Mouse (Mus musculus) stomach, embryonic 16.5 days (tissue): ENCODE measurements around the gene Plaur. TPM values are rescaled to one million over a fixed set of nuclear protein-coding genes. Genes with fewer than 3 reads are reported as not detected.
"Not testable (repeated sequence)": the region's sequence is repeated elsewhere in the genome, so short reads cannot be mapped to it uniquely, and the experiment has no call there.

Source experiments
- ATAC-seq: fragments of 200-750 bp; cut with Nextera tagmentation; 2 replicates; pipeline ENCODE4 v1.8.0; 2017; ENCODE audit warnings: moderate number of reproducible peaks, moderate TSS enrichment; ENCODE audit not compliant: insufficient read depth, low FRiP score
- H3K27ac ChIP-seq: fragments of 300-500 bp; sonication (generic); 2 replicates; pipeline ENCODE4 v1.5.1; 2014; ENCODE audit warnings: low read length
- H3K27me3 ChIP-seq: fragments of 300-500 bp; sonication (generic); 2 replicates; pipeline ENCODE4 v1.6.1; 2014; ENCODE audit warnings: low read length, control low read depth, mixed read lengths; ENCODE audit not compliant: control insufficient read depth, insufficient read depth
- H3K36me3 ChIP-seq: fragments of 300-500 bp; sonication (generic); 2 replicates; pipeline ENCODE4 v1.6.1; 2014; ENCODE audit warnings: low read length; ENCODE audit not compliant: control insufficient read depth, insufficient read depth
- H3K4me1 ChIP-seq: fragments of 300-500 bp; sonication (generic); 2 replicates; pipeline ENCODE4 v1.6.1; 2014; ENCODE audit warnings: low read length, control low read depth, mixed read lengths; ENCODE audit not compliant: control insufficient read depth, insufficient read depth
- H3K4me2 ChIP-seq: fragments of 300-500 bp; sonication (generic); 2 replicates; pipeline ENCODE4 v1.6.1; 2014; ENCODE audit warnings: low read depth, low read length, mixed read lengths
- H3K4me3 ChIP-seq: fragments of 300-500 bp; sonication (generic); replicated peaks from 2 replicates; pipeline ENCODE4 v1.5.1; 2014; ENCODE audit warnings: mild to moderate bottlenecking, low read length
- H3K9ac ChIP-seq: fragments of 300-500 bp; sonication (generic); 2 replicates; pipeline ENCODE4 v1.6.1; 2014; ENCODE audit warnings: low read length
- H3K9me3 ChIP-seq: fragments of 300-500 bp; sonication (generic); replicated peaks from 2 replicates; pipeline ENCODE4 v1.6.1; 2016; ENCODE audit warnings: low read length, control low read depth; ENCODE audit not compliant: control insufficient read depth
- WGBS: fragments of 180-500 bp; shearing (Covaris S2); extraction: QIAGEN DNeasy Blood & Tissue Kit; methylation state at CpG from one replicate; pipeline ENCODE4 v1.1.7; 2014; 5-methylcytosine and 5-hydroxymethylcytosine counted together
- polyA plus RNA-seq: library from polyadenylated mRNA; unstranded; fragments of >200 nt; fragmentation: Nextera tagmentation; extraction: Ambion mirVana; gene quantifications from 2 replicates; pipeline ENCODE4 v1.2.1, GENCODE M21; 2015

The Plaur gene
- polyA plus RNA-seq, 1 experiment from 2014 or later: 13.3 TPM

DNA sequence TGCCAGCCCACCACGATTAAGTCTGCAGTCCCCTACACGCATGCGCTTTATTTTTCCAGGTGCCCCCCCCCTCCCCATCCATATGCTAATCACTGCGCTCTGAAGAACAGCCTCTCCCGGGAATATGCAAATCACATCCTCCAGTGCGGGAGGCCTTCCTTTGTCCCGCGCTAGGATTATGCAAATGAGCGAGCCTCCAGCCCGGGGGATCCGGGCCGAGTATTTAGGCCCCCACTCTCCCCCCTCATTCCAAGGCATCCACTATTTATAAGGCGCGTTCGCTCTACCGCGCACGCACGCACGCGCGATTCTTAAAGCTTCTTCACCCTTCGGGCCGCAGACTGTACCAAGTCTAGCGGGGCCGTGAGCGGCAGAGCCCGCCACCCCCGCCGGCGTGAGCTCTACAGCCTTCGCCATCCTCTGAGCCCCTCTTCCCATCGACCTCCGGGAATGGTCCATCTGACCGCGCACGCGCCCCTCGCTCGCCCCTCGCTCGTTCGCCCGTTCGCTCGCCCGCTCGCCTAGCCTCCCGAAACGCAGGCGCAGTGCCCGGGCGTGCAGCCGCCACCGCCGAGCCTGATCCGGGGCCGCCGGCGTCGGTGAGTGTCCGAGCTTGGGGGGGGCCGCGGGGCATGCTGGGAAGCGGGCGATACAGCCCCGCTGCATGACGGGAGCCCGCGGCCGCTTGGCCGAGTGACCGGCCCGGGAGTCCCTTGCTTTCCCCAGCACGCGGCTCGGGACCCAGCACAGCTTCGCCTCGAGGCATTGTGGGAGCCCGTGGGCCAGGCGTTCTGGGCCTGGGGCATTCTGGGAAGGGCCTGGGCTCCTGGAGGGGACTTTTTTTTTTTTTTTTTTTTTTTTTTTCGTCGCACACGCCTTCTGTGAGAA, 44.8 kb downstream of the Plaur start, which contains the start of gene Zfp428:
TSS of gene Zfp428 (plus strand) at position 169 of the 888 bp plus-strand sequence.
- under 1% methylated on average over 84 of the region's 84 CpGs for WGBS
- H3K4me1 ChIP-seq: peaks cover 22% of the 10 kb centered on the region
- ATAC-seq: peak; percentile 88
- no peaks in the 10 kb centered on the region for H3K9me3 ChIP-seq
- peak within 1 kb of the TSS; percentile 91 for H3K4me2 ChIP-seq
- peak within 1 kb of the TSS; percentile 81 for H3K4me3 ChIP-seq
- no peaks in the 10 kb centered on the region for H3K36me3 ChIP-seq
- H3K27me3 ChIP-seq: 0 out of 2 replicates have a peak, but pooled peaks cover 2% of the 10 kb centered on the region
- H3K27ac ChIP-seq: peak within 1 kb of the TSS; percentile 99
- H3K9ac ChIP-seq: peak within 1 kb of the TSS; percentile 99

DNA sequence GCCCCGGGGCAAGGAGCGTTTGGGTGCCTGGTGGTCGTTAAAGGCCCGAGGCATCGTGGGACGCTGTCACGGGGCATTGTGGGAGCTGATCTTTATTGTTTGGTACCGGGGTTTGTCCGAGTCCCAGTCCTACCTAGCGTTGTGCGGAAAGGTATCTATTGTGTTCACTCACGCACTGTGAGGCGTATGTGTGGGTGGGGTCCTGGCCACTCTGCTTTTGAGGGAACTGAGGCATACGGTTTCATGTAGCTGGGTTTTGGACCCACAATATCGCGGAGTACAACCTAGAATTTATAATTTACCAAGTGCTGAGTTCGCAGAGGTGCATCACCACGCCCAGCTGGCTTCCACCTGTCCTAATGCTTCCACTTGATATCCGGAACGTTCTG, 45.4 kb downstream of the Plaur start:
- ATAC-seq: no peak

DNA sequence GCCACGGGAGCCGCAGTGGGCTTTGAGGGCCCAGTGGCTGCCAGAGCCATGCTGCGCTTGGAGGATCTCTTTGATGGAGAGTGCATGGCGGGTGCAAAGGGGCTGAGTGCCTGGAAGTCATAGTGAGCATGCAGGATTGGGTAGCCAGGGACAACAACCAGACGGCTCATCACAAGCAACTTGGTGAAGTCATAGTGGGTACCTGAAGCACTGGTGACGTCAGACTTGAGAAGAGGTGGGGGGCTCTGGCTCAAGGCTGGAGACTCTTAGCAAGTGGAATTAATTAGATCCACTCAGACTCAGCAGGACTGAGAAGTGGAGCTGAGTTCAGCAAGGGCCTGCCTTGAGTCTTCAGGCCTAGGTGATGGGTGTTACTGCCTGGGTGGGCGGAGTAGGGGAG, 50.1 kb downstream of the Plaur start, which contains the start of gene AC161166.1:
TSS of gene AC161166.1 (minus strand) at position 101 of the 400 bp plus-strand sequence.
- H3K4me3 ChIP-seq: no peak within 1 kb of the TSS
- no peak for ATAC-seq
- no peaks in the 10 kb centered on the region for H3K36me3 ChIP-seq
- no peaks in the 10 kb centered on the region for H3K27me3 ChIP-seq
- no peak within 1 kb of the TSS for H3K4me2 ChIP-seq
- no peak within 1 kb of the TSS for H3K27ac ChIP-seq
- WGBS: 91% methylated on average over 7 of the region's 7 CpGs
- H3K9ac ChIP-seq: no peak within 1 kb of the TSS
- peaks cover 6% of the 10 kb centered on the region; the same call in 1 of the 2 replicates for H3K4me1 ChIP-seq
- H3K9me3 ChIP-seq: no peaks in the 10 kb centered on the region

More for the DNA sequence above, 45.4 kb downstream of the Plaur start:
- peak overlapping the region; percentile 81 for H3K4me3 ChIP-seq
- WGBS: under 1% methylated on average over 20 of the region's 20 CpGs
- 0 out of 2 replicates have a peak, but pooled peaks cover 2% of the 10 kb centered on the region for H3K27me3 ChIP-seq
- H3K4me1 ChIP-seq: peaks cover 22% of the 10 kb centered on the region
- H3K36me3 ChIP-seq: no peaks in the 10 kb centered on the region
- H3K27ac ChIP-seq: peak overlapping the region; percentile 99
- peak overlapping the region; percentile 91 for H3K4me2 ChIP-seq
- peak overlapping the region; percentile 99 for H3K9ac ChIP-seq
- no peaks in the 10 kb centered on the region for H3K9me3 ChIP-seq

DNA sequence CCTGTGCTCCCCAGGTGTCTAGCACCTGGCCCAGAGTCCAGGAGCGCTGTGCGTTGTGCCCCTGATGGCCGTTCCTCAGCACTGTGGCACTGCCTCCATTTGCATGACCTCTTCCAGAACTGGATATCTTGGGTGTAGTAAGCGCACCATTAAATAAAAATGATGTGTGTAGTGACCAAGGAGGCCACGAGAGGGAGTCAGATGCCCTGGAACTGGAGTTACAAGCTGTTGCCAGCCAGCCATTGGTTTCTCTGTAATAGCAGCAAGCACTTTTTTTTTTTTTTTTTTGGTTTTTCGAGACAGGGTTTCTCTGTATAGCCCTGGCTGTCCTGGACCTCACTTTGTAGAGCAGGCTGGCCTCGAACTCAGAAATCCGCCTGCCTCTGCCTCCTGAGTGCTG, 54.0 kb downstream of the Plaur start:
- H3K36me3 ChIP-seq, H3K4me2 ChIP-seq, H3K9ac ChIP-seq, H3K27ac ChIP-seq, ATAC-seq, H3K4me3 ChIP-seq, H3K4me1 ChIP-seq, H3K9me3 ChIP-seq, H3K27me3 ChIP-seq: not testable (repeated sequence)
- 62% methylated on average over 8 of the region's 8 CpGs for WGBS

DNA sequence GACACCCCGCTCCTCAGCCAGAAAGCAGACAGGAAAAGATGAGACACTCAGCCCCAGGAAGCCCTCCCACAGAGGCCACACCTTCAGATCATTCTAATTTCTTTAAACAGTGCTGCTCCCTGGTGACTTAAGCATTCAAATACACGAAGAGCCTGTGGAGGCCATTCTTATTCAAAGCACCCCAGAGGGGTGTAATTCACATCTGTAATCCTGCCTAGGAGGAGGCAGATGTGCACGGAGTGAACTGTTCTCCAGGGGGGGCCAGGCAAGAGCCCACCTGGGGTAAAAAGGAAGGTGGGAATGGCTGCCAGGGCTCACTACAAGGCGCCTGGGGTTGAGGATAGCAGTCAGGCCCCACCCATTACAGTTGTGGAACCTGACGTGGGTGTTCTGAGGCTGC, 54.8 kb downstream of the Plaur start:
- no peak overlapping the region for H3K4me3 ChIP-seq
- ATAC-seq: no peak
- no peaks in the 10 kb centered on the region for H3K36me3 ChIP-seq
- no peaks in the 10 kb centered on the region for H3K27me3 ChIP-seq
- WGBS: 46% methylated on average over 5 of the region's 5 CpGs
- no peak overlapping the region for H3K4me2 ChIP-seq
- H3K9ac ChIP-seq: no peak overlapping the region
- H3K27ac ChIP-seq: no peak overlapping the region
- no peaks in the 10 kb centered on the region for H3K9me3 ChIP-seq
- H3K4me1 ChIP-seq: no peaks in the 10 kb centered on the region; the same call in 1 of the 2 replicates

DNA sequence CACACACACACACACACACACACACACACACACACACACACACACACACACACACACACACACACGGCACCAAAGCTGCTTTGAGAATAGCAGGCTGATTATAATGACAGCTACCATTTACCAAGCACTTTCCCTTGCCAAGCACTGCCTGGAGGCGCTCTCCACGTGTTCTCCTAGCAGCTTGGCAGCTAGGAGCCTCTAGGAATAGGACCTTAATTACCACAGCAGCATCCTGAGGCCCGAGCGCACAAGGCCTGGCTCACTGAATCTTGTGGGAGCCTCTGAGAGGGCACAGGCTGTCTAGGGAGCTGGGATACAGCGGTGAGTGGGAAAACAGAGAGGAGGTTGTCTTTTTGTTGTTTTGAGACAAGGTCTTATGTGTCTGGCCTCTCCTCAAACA, 55.4 kb downstream of the Plaur start:
- H3K9ac ChIP-seq: no peak overlapping the region
- H3K4me3 ChIP-seq: no peak overlapping the region
- no peak for ATAC-seq
- no peak overlapping the region for H3K27ac ChIP-seq
- no peaks in the 10 kb centered on the region for H3K9me3 ChIP-seq
- WGBS: 47% methylated on average over 6 of the region's 6 CpGs
- H3K4me2 ChIP-seq: no peak overlapping the region
- H3K4me1 ChIP-seq: no peaks in the 10 kb centered on the region; the same call in 1 of the 2 replicates
- H3K27me3 ChIP-seq: no peaks in the 10 kb centered on the region
- no peaks in the 10 kb centered on the region for H3K36me3 ChIP-seq

DNA sequence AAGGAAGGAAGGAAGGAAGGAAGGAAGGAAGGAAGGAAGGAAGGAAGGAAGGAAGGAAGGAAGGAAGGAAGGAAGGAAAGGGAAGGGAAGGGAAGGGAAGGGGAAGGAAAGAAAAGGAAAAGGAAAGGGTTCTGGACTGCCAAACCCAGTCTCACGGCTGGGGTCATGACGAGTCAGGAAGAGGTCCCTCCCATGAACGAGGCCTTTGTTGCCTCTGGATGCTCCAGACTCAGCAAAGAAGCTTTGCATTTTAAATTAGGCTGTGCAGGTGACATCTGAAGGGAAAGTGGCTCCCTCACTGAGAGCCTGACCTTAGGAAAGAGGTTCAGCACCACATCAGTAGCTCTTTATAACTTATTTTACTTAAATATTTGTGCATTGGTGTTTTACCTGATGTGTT, 56.8 kb downstream of the Plaur start:
- 63% methylated on average over 3 of the region's 3 CpGs for WGBS
- ATAC-seq: no peak
- Histone ChIP-seq H3K4me2 (no peak overlapping the region), H3K9ac (no peak overlapping the region), H3K4me3 (no peak overlapping the region), H3K9me3 (no peaks in the 10 kb centered on the region), H3K4me1 (no peaks in the 10 kb centered on the region; the same call in 1 of the 2 replicates), H3K27ac (no peak overlapping the region), H3K27me3 (no peaks in the 10 kb centered on the region), H3K36me3 (no peaks in the 10 kb centered on the region)

DNA sequence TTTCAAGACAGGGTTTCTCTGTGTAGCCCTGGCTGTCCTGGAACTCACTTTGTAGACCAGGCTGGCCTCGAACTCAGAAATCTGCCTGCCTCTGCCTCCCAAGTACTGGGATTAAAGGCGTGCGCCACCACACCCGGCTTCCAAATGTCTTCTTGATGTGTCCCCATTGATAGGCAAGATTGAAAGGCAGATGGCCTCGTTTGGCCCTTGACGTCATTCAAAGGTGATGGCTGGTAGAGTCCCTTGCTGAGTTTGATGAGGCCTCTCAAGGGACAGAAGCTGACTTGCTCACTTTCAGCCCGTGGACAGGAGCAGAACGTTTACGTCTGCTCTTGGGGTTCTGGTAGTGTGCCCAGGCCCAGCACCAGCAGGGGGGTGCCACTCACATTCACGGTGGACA, 57.8 kb downstream of the Plaur start:
- 85% methylated on average over 9 of the region's 10 CpGs for WGBS
- not testable (repeated sequence) for H3K27me3 ChIP-seq, ATAC-seq, H3K36me3 ChIP-seq, H3K4me1 ChIP-seq, H3K9me3 ChIP-seq, H3K4me3 ChIP-seq, H3K27ac ChIP-seq, H3K4me2 ChIP-seq, H3K9ac ChIP-seq

DNA sequence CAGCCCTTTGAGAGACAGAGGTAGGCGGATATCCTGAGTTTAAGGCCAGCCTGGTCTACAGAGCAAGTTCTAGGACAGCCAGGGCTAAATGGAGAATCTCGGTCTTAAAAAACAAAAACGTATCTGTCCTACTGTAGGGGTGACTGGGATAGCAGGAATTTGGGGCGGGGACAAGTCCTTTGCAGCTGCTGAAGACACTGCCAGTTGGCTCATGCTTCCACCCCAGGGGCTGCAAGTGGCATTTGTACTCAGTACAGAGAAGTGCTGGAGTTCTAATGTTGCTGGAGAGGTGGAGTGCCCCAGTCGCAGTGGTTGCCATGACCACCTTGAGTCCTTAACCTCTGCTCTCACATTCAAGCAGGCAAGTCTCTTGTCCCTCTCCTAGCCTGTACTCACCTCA, 60.5 kb downstream of the Plaur start:
- no peaks in the 10 kb centered on the region for H3K9me3 ChIP-seq
- H3K27me3 ChIP-seq: no peaks in the 10 kb centered on the region

More for the DNA sequence above, 60.5 kb downstream of the Plaur start:
- no peaks in the 10 kb centered on the region for H3K36me3 ChIP-seq
- no peak overlapping the region for H3K4me2 ChIP-seq
- no peak for ATAC-seq
- no peak overlapping the region for H3K4me3 ChIP-seq
- H3K9ac ChIP-seq: no peak overlapping the region
- 50% methylated on average over 5 of the region's 5 CpGs for WGBS
- no peak overlapping the region for H3K27ac ChIP-seq
- H3K4me1 ChIP-seq: no peaks in the 10 kb centered on the region
